Mouse (Mus musculus): ENCODE data around the gene Hivep2.

Gene Hivep2

DNA sequence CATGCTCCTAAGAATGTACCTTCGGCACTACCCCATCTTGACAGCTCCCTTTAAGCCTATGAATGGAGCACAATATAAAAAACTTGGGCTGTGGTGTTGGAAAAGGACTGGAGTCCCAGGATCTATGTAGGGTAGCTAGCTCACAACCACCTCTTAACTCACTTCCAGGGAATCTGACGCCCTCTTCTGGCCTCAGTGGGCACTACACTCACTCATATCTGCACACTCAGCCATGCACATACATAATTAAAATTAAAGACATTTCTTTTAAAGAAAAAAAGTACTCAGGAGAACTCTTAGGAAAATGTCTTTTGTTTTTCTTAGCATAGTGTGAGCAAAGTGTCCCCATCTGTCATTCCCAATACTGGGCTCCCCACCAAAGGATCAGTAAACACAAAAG is 81.1 kb downstream of the Hivep2 start:
- CTCF ChIA-PET: interaction anchor here (1.1 kb wide), 1 partner anchor 30 kb away, joined by 4 read pairs; no protein-coding TSS in a partner anchor

GRCm38 (mm10) chr10:14047661-14048060 is 81.8 kb downstream of the Hivep2 start:
- CTCF ChIA-PET: no interaction called here

GRCm38 (mm10) chr10:14048322-14048915 is 82.5 kb downstream of the Hivep2 start:
- CTCF ChIA-PET: no interaction called here

DNA sequence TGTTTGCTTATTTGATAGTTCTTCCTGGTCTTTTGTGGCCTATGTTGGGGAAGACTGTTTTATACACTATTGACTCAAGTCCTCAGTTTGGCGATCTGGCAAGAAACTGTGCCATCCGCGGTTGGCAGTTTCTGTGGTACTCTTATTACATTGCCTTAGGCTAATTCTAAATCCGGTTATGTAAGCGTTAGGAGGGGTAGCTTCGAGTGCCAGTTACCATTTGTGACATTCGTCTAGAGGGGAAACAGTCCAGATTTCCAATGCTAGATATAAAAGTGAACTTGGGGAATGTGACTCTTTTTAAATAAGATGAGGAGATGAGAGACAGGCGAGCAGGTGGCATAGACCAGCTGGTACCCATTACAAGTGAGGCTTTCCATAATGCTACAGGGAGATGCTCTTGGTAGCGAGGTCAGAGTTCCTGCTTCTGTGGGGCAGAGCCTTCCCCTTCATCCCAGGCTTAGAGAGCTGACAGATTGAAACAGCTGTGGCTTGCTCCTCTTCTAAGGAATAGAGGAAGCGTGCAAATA is 83.1 kb downstream of the Hivep2 start:
- CTCF ChIA-PET: no interaction called here

- CTCF ChIA-PET: no interaction called here
Measured at GRCm38 (mm10) chr10:14049686-14050085, 83.8 kb downstream of the Hivep2 start.

- CTCF ChIA-PET: interaction anchor here (0.5 kb wide), 1 partner anchor 40 kb away, joined by 4 read pairs; no protein-coding TSS in a partner anchor
Measured at GRCm38 (mm10) chr10:14050586-14050985, 84.7 kb downstream of the Hivep2 start.

- CTCF ChIA-PET: no interaction called here
Measured at GRCm38 (mm10) chr10:14052109-14052689, 86.3 kb downstream of the Hivep2 start.

DNA sequence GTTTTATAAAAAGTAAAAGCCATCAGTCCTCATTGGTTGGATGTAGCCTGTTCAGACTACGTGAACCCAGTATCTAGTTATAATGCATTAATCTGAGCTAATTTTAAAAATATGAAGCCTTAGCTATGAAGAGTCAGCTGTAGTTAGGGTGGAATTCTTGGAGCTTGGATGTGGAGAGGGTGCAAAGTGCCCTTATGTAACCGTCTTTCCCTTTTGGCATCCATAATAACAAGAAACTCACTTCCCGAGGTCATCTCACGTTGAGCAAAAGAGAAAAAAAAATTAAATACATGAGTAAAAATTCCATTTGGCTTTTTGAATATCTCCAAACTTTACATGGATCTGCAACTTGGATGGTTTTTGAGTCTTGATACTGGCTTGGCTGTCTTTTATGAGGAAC is 89.0 kb downstream of the Hivep2 start:
- CTCF ChIA-PET: interaction anchor here (0.5 to 1.1 kb wide), 3 partner anchors 11 to 153 kb away, joined by 3 to 6 read pairs (median 4); no protein-coding TSS in a partner anchor

- CTCF ChIA-PET: interaction anchor here (0.6 to 1.1 kb wide), 3 partner anchors 11 to 233 kb away, joined by 3 to 4 read pairs (median 3); no protein-coding TSS in a partner anchor
Measured at GRCm38 (mm10) chr10:14055533-14055981, 89.7 kb downstream of the Hivep2 start.

DNA sequence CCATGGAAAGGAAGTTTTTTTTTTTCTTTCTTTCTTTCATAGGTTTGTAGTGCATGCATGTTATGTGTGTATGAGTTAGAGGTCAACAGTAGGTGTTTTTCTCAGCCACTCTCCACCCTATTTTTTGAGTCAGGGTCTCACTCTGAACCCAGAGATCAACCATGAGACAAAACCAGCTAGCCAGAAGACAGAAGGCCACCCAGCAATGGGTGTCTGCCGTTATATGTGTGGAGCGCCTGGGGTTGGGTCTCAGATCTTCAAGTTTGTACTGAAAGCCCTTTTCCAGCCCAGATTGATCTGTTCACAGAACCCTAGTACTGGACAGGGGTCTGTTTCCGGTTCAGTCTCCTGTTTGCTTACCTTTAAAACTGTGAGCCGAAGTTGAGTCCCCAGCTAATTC is 90.2 kb downstream of the Hivep2 start:
- CTCF ChIA-PET: interaction anchor here (0.6 to 0.7 kb wide), 2 partner anchors 12 to 233 kb away, joined by 3 to 4 read pairs; no protein-coding TSS in a partner anchor

- CTCF ChIA-PET: interaction anchor here (0.7 kb wide), 1 partner anchor 13 kb away, joined by 4 read pairs; no protein-coding TSS in a partner anchor
Measured at GRCm38 (mm10) chr10:14056584-14057451, 90.9 kb downstream of the Hivep2 start.

DNA sequence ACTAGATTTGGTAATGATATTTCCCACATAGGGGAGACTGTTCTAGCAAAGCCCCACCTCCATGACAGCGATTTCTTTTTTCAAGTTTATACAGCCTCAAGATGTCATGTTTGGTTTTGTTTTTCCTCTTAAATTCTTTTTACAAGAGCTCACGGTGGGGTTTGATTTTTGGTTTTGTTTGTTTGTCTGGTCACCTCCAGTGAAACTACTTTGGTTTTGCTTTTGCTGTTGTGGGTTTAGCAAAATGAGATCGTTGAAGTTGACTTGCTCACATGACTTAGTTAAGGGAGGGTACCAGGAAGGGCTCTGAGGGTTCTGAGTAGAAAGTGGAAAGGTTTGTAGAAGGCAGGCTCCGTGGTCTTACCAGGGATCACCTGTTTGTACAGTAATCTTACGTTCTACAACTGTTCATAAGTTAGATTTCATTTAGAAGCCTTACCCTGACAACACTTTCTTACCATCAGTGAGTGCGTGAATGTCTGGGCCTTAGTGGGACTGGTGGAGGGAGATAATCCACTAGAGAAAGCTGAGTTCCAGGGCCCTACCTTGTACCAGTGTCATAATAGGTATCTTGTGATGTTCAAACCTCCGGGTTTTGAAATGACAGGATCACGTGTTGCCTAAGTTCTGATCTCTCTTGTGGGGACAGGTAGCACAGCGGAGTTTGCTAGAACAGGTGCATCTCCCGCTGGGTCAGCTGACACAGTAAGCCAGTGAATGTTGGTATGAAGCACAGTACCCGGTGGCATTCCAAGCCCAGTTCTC is 92.1 kb downstream of the Hivep2 start:
- CTCF ChIA-PET: interaction anchor here (0.5 to 1.0 kb wide), 2 partner anchors 13 to 122 kb away, joined by 6 read pairs; no protein-coding TSS in a partner anchor

- CTCF ChIA-PET: interaction anchor here (1.0 kb wide), 1 partner anchor 14 kb away, joined by 6 read pairs; no protein-coding TSS in a partner anchor
Measured at GRCm38 (mm10) chr10:14058742-14059141, 92.9 kb downstream of the Hivep2 start.

DNA sequence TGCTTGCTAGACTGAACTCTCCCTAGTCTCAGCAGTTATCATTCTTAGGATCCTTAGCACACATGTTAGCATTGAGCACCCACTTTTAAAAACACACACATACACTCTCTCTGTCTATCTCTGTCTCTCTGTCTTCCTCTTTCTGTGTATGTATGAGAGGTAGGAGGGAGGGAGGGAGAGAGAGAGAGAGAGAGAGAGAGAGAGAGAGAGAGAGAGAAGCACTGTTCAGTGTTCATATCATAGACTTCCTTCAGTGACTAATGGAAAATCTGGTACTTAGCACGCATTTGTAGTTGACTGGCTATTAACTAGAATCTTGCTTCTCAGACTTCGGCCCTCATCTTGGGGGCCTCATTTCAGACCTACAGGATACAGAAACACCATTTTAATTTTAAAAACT is 93.7 kb downstream of the Hivep2 start:
- CTCF ChIA-PET: no interaction called here

GRCm38 (mm10) chr10:14060302-14060701 is 94.4 kb downstream of the Hivep2 start:
- CTCF ChIA-PET: no interaction called here

- CTCF ChIA-PET: no interaction called here
Measured at GRCm38 (mm10) chr10:14063226-14063625, 97.4 kb downstream of the Hivep2 start.

GRCm38 (mm10) chr10:14064759-14065395 is 99.0 kb downstream of the Hivep2 start:
- CTCF ChIA-PET: no interaction called here

DNA sequence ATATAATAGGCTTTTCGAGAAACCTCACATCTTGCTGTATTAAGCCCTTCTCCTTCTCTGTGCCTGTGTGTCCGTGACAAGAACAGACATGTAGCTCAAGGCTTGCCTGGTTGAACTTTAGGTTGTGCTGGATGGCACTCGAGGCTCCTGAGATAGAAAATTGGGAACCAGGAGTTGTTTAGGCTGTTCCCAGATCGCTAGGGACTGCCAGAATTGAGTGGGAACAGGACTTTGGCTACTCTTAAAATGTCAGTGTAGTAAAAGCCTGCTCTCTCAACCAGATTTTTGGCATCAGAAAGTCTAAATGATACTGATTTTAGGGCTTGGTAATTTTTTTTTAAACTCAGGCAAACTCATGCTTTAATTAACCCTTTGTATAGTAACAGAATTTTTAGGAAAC is 101.9 kb downstream of the Hivep2 start:
- CTCF ChIA-PET: no interaction called here

GRCm38 (mm10) chr10:14070498-14071079 is 104.7 kb downstream of the Hivep2 start:
- CTCF ChIA-PET: no interaction called here

GRCm38 (mm10) chr10:14072504-14072903 is 106.6 kb downstream of the Hivep2 start:
- CTCF ChIA-PET: interaction anchor here (0.5 kb wide), 1 partner anchor 26 kb away, joined by 3 read pairs; no protein-coding TSS in a partner anchor
